Mouse (Mus musculus): ENCODE results near the gene Slc41a1.

The Slc41a1 gene

DNA sequence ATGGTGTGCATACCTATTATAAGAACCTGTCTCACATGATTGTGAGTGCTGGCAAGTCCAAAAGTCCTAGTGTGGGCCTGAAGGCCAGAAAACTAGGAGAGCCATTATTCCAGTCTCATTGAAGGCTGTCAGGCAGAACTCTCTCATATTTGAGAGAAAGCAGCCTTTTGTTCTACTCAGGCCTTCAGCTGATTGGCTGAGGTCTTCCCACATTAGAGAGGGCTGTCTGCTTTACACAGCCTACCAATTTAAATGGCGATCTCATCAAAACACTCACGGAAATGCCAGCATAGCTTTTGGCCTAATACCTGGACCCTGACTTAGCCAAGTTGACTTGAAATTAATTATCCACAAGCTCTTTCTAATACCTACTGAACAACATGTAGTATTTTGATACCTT is 58.9 kb downstream of the Slc41a1 start:
- no peak for DNase-seq (ENCODE audit: low read depth, low spot score)

DNA sequence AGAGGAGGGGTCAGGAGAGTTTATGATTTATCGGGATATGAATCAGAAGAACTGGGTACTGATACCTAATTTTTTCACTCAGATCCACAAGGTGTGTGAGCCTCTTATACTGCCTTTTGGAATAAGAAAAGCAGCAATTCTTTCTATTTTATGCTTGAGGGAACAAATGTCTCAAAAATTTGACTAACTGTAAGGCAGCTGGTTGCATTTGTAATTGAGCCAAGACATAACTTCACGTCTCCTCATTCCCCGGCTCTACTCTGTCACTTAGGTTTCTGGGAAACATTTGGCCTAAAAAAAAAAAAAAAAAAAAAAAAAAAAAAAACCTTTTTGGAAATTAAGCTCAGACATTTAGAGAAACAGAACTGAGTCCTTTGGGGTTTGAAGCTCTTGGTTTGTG is 59.3 kb downstream of the Slc41a1 start:
- no peak for DNase-seq (ENCODE audit: low read depth, low spot score)

DNA sequence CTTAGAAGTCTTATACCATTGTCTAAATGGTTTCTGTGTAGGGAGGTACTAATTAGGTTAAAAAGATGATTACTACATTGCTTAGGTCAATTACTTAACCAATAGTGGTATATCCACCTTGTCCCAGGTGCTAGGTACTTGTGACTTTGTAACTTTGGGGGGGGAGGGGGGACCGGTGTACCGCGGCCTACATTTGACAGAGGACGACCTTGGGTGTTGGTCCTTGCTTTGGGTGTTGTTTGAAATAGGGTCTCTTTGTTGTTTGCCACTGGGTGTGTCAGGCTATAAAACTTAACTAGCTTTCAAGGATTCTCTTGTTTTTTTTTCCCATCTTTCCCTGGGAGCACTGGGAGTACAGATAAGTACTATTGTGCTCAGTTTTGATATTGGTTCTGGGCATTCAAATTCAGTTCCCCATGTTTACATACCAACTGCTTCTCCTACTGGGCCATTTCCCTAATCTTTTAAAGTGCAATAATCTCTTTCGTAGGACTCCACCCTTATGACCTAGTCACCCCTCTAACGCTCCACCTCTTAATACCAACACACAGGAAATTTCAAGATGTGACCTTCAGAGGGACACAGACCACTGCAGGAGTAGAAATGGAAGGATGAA is 62.9 kb downstream of the Slc41a1 start:
- no peak for DNase-seq (ENCODE audit: low read depth, low spot score)

DNA sequence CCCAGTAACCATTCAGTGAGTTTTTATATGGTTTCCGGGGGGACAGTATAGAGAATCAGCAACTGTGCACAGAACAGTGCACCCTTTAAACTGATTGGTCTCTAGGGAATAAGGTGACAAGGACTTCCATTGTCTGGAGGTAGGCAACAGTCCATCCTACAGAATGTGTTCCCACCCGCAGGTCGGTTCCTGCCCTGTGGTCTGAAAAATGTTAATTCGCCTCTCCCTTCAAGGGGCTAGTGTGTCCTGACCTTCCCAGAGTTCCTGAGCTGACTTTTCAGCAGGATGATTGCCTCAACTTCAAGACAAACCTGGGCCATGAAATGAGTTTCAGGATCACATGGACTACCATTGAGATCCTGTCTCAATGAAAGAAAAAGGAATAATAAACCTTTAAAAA is 64.1 kb downstream of the Slc41a1 start:
- no peak for DNase-seq (ENCODE audit: low read depth, low spot score)
